Mouse (Mus musculus) CD8-positive naive resting alpha-beta T cell, adult 2 months (primary cell): Measurements from ENCODE around the gene Cdk9.

Experiments
- DNase-seq, 2 experiments: peaks; one replicate each; pipeline ENCODE4 v3.0.0; 2022; ENCODE audit warnings: low read depth in 2 of 2, low spot score in 2 of 2

The Cdk9 gene

GRCm38 (mm10) chr2:32734480-32734879 is 21.6 kb upstream of the Cdk9 start:
- DNase-seq, result no peak

GRCm38 (mm10) chr2:32732695-32733094 is 19.8 kb upstream of the Cdk9 start:
- no peak for DNase-seq

GRCm38 (mm10) chr2:32731911-32732310 is 19.0 kb upstream of the Cdk9 start:
- DNase-seq, result no peak

DNA sequence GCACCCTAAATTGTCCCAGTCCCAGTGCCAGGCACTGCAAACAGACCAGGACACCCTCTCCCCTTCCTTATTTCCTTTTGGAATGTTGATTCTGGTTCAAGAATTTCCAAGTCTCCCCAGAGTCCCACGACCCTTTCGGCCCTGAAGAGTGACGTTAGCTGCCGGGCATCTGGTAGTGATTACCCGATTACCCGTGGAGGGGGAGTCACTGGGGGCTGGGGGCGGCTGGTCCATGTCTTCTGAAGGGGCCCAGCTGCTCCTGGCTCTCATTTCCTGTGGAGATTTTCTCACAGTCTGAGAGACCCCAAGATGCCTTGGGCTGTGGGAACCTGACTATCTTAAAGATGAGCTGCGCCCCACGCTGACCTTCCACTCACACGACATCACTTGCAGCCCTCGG is 18.0 kb upstream of the Cdk9 start:
- DNase-seq, result no peak

DNA sequence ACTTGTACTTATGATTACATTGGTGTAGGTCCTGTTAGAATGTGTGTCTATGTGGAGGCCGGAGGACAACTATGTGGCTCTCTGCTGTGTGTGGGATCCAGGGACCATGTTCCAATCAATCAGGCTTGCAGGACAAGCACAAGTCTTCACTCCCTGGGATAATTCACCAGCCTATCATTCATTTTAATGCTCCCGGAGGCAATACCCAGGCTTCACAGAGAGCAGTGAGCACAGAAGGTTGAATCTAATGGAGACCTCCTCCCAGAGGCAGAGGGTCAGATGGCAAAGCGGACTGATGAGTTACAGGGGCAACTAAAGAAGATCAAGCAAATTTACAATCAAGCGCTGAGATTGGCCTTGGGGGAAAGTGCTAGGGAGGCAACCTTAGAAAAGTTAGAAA is 16.7 kb upstream of the Cdk9 start:
- DNase-seq, result no peak

DNA sequence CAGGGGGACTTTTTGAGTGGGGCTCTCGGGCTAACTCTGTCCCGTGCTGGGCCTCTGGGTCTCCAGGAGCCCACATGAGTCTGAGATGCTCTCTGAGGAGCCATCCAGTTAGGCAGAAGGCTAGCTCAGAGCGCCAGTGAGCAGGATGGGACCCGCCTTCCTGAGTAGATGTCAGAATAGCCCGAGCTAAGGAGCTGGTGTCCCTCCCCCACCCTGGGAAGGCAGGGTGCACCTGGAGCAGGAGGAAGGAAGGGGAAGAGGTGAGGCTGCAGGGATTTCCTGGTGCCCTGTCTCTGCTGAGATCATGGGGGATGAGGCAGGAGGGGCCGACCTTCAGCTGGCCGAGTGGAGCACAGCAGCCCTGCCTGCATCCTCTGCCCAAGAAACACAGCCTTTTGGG is 15.6 kb upstream of the Cdk9 start:
- no peak for DNase-seq

- DNase-seq, result peak; percentile 38 to 50
Observed at GRCm38 (mm10) chr2:32727435-32727834, 14.6 kb upstream of the Cdk9 start.

GRCm38 (mm10) chr2:32724832-32725790 is 12.2 kb upstream of the Cdk9 start:
- peak; percentile 62 to 73 for DNase-seq

GRCm38 (mm10) chr2:32724149-32724548 is 11.3 kb upstream of the Cdk9 start:
- DNase-seq, result no peak

GRCm38 (mm10) chr2:32722581-32722980 is 9.7 kb upstream of the Cdk9 start:
- no peak for DNase-seq

GRCm38 (mm10) chr2:32722046-32722445 is 9.2 kb upstream of the Cdk9 start:
- DNase-seq, result no peak

- no peak for DNase-seq
Observed at GRCm38 (mm10) chr2:32720681-32721229, 7.9 kb upstream of the Cdk9 start, which contains the start of gene Sh2d3c. Gene Sh2d3c (plus strand): TSS chr2:32721055.

- no peak for DNase-seq
Observed at GRCm38 (mm10) chr2:32720053-32720452, 7.2 kb upstream of the Cdk9 start.

- DNase-seq, result no peak
Observed at GRCm38 (mm10) chr2:32718761-32719160, 5.9 kb upstream of the Cdk9 start.

- DNase-seq, result peak; percentile 34 to 48
Observed at GRCm38 (mm10) chr2:32714987-32715425, 2.1 kb upstream of the Cdk9 start.

GRCm38 (mm10) chr2:32714117-32714986 is 1.5 kb upstream of the Cdk9 start:
- DNase-seq, result no peak

DNA sequence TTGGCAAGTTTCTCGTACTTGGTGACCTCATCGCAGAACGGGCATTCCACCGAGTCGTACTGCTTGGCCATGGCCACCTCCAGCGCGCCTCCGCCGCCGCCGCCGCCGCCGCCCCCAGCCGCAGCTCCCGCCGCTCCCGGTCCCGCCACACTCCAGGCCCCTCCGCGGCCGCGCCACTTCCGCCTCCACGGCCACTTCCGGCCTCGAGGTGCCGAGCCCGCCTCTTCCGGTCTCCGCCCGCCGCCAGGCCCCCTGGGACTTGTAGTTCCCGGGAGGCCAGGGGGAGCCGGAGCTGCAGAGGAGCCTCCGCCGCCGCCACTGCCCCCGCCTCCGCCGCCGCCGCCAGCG is 316 bp downstream of the Cdk9 start:
- DNase-seq, result peak; percentile 95 to 97

GRCm38 (mm10) chr2:32712108-32712551 is 746 bp downstream of the Cdk9 start:
- DNase-seq, result peak; percentile 38 to 43

DNA sequence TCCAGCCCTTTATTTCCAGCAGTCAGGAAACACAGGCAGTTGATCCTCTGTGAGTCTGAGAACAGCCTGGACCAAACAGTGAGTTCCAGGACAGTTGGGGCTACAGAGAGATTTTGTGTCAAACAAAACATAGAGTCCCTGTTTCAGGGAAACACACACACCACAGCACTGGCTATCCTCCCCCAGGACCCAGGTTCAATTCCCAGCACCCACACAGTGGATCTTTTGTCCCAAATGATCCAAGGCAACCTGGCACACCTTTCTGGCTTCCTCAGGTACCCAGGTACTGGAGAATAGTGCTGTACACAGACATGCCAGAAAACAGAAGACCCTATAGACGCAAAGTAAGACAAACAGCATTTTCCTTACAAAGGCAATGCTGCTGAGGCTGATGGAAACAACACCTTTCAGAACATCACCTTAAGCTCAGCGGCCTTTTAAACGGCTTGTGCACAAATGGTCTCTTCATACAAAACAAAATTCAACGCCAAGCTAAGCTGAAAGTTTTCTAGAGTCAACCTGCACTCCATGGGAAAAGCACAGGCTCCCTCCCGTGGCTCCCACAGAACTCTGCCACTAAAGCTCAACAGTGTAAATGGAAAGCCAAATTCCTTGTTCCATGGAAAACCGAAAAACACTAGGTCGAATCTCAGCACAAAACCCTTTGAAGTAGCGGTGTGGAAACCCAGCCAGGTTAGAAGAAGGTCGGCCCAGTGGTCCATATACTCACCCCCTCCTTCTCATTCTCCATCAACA is 1.4 kb downstream of the Cdk9 start:
- no peak for DNase-seq

DNA sequence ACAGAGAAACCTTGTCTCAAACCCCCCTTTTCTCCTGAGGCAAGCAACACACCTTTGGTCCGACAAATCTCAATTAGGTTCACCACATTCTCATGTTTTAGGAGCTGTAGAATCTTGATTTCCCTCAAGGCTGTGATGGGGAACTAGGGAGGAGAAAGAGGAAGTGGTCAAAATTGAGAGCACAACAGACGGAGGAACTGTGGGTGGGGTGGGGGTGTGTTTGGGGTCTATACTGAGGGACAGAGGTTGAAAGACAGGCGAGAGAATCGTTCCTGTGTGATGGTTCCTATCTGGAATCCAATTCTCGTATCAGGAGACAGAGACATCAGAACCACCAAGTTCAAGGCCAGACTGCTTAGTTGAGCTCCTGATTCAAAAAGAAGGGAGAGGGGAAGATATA is 2.5 kb downstream of the Cdk9 start:
- DNase-seq, result no peak
